Mouse (Mus musculus) hindbrain, embryonic 13.5 days (tissue): ENCODE measurements around the gene Abcc4. TPM values are rescaled to one million over a fixed set of nuclear protein-coding genes. Genes with fewer than 3 reads are reported as not detected.
"Not testable (repeated sequence)": the region's sequence is repeated elsewhere in the genome, so short reads cannot be mapped to it uniquely, and the experiment has no call there.

Source experiments
- ATAC-seq: fragments of 200-750 bp; cut with Nextera tagmentation; 2 replicates; pipeline ENCODE4 v1.8.0; 2017; ENCODE audit warnings: moderate TSS enrichment; ENCODE audit not compliant: low FRiP score
- H3K27ac ChIP-seq: fragments of 300-500 bp; sonication (generic); 2 replicates; pipeline ENCODE4 v1.5.1; 2015; ENCODE audit warnings: inconsistent platforms, mild to moderate bottlenecking, moderate library complexity
- H3K27me3 ChIP-seq: fragments of 300-500 bp; sonication (generic); 2 replicates; pipeline ENCODE4 v1.6.1; 2015; ENCODE audit warnings: mild to moderate bottlenecking, inconsistent platforms
- H3K36me3 ChIP-seq: fragments of 300-500 bp; sonication (generic); 2 replicates; pipeline ENCODE4 v1.6.1; 2015; ENCODE audit warnings: mild to moderate bottlenecking, inconsistent platforms
- H3K4me1 ChIP-seq: fragments of 300-500 bp; sonication (generic); replicated peaks from 2 replicates; pipeline ENCODE4 v1.6.1; 2015; ENCODE audit warnings: inconsistent platforms
- H3K4me2 ChIP-seq: fragments of 300-500 bp; sonication (generic); 2 replicates; pipeline ENCODE4 v1.6.1; 2015; ENCODE audit warnings: inconsistent platforms, mild to moderate bottlenecking, moderate library complexity
- H3K4me3 ChIP-seq: fragments of 300-500 bp; sonication (generic); 2 replicates; pipeline ENCODE4 v1.5.1; 2015; ENCODE audit warnings: mild to moderate bottlenecking, inconsistent platforms
- H3K9ac ChIP-seq: fragments of 300-500 bp; sonication (generic); 2 replicates; pipeline ENCODE4 v1.6.1; 2015; ENCODE audit warnings: mild to moderate bottlenecking, inconsistent platforms
- H3K9me3 ChIP-seq: fragments of 300-500 bp; sonication (generic); 2 replicates; pipeline ENCODE4 v1.6.1; 2016; ENCODE audit warnings: inconsistent platforms
- WGBS: fragments of 180-500 bp; shearing (Covaris S2); methylation state at CpG from one replicate; pipeline ENCODE4 v1.1.7; 2015; 5-methylcytosine and 5-hydroxymethylcytosine counted together
- polyA plus RNA-seq: library from polyadenylated mRNA; unstranded; fragments of >200 nt; fragmentation: Nextera tagmentation; extraction: Ambion mirVana; gene quantifications from 2 replicates; pipeline ENCODE4 v1.2.1, GENCODE M21; 2015

Gene Abcc4
- polyA plus RNA-seq, 1 experiment from 2014 or later, result 2.0 TPM

- no peak for ATAC-seq
- Histone ChIP-seq H3K9ac (no peak overlapping the region), H3K9me3 (no peaks in the 10 kb centered on the region), H3K27ac (no peak overlapping the region), H3K36me3 (no peaks in the 10 kb centered on the region), H3K4me1 (no peaks in the 10 kb centered on the region), H3K4me3 (no peak overlapping the region), H3K4me2 (no peak overlapping the region), H3K27me3 (no peaks in the 10 kb centered on the region)
- 87% methylated on average over 7 of the region's 7 CpGs for WGBS
Observed at GRCm38 (mm10) chr14:118649199-118649894, 56.7 kb downstream of the Abcc4 start.

- not testable (repeated sequence) for H3K27me3 ChIP-seq, H3K36me3 ChIP-seq, H3K27ac ChIP-seq, H3K9ac ChIP-seq, H3K4me3 ChIP-seq, H3K4me2 ChIP-seq, H3K4me1 ChIP-seq, ATAC-seq, H3K9me3 ChIP-seq
- WGBS, result 86% methylated on average over 13 of the region's 13 CpGs
Observed at GRCm38 (mm10) chr14:118642940-118643591, 63.0 kb downstream of the Abcc4 start.

GRCm38 (mm10) chr14:118642140-118642539 is 63.9 kb downstream of the Abcc4 start:
- Histone ChIP-seq H3K9ac (no peak overlapping the region), H3K9me3 (no peaks in the 10 kb centered on the region), H3K27me3 (no peaks in the 10 kb centered on the region), H3K4me2 (no peak overlapping the region), H3K4me3 (no peak overlapping the region), H3K27ac (no peak overlapping the region), H3K36me3 (no peaks in the 10 kb centered on the region), H3K4me1 (no peaks in the 10 kb centered on the region)
- WGBS, result 81% methylated on average over 8 of the region's 8 CpGs
- no peak for ATAC-seq

GRCm38 (mm10) chr14:118638447-118639275 is 67.4 kb downstream of the Abcc4 start:
- WGBS, result 73% methylated on average over 25 of the region's 25 CpGs
- Histone ChIP-seq H3K36me3 (no peaks in the 10 kb centered on the region), H3K4me3 (no peak overlapping the region), H3K9me3 (no peaks in the 10 kb centered on the region), H3K9ac (no peak overlapping the region), H3K27ac (no peak overlapping the region), H3K4me2 (no peak overlapping the region), H3K27me3 (no peaks in the 10 kb centered on the region), H3K4me1 (peaks cover 12% of the 10 kb centered on the region)
- ATAC-seq, result no peak

- ATAC-seq, result peak; percentile 90
- H3K27ac ChIP-seq, result no peak overlapping the region; the same call in 1 of the 2 replicates
- no peak overlapping the region for H3K4me2 ChIP-seq
- no peak overlapping the region for H3K9ac ChIP-seq
- H3K27me3 ChIP-seq, result no peaks in the 10 kb centered on the region
- H3K36me3 ChIP-seq, result no peaks in the 10 kb centered on the region
- no peak overlapping the region for H3K4me3 ChIP-seq
- 57% methylated on average over 15 of the region's 15 CpGs for WGBS
- H3K9me3 ChIP-seq, result no peaks in the 10 kb centered on the region
- peaks cover 12% of the 10 kb centered on the region for H3K4me1 ChIP-seq
Observed at GRCm38 (mm10) chr14:118635493-118636183, 70.4 kb downstream of the Abcc4 start.

- Histone ChIP-seq H3K9me3 (no peaks in the 10 kb centered on the region), H3K36me3 (no peaks in the 10 kb centered on the region), H3K27me3 (no peaks in the 10 kb centered on the region), H3K4me2 (no peak overlapping the region), H3K27ac (no peak overlapping the region), H3K4me3 (no peak overlapping the region), H3K9ac (no peak overlapping the region), H3K4me1 (no peaks in the 10 kb centered on the region)
- 71% methylated on average over 8 of the region's 8 CpGs for WGBS
- ATAC-seq, result no peak
Observed at GRCm38 (mm10) chr14:118629649-118630048, 76.4 kb downstream of the Abcc4 start.

- no peak overlapping the region for H3K4me2 ChIP-seq
- ATAC-seq, result no peak
- H3K9ac ChIP-seq, result no peak overlapping the region
- H3K4me3 ChIP-seq, result no peak overlapping the region
- no peak overlapping the region for H3K27ac ChIP-seq
- no peaks in the 10 kb centered on the region for H3K36me3 ChIP-seq
- H3K9me3 ChIP-seq, result no peaks in the 10 kb centered on the region
- no peaks in the 10 kb centered on the region for H3K27me3 ChIP-seq
- 55% methylated on average over 3 of the region's 3 CpGs for WGBS
- H3K4me1 ChIP-seq, result no peaks in the 10 kb centered on the region
Observed at GRCm38 (mm10) chr14:118621449-118621789, 84.6 kb downstream of the Abcc4 start.

- H3K27me3 ChIP-seq, result no peaks in the 10 kb centered on the region
- H3K4me3 ChIP-seq, result no peak overlapping the region
- H3K4me1 ChIP-seq, result no peaks in the 10 kb centered on the region
- no peaks in the 10 kb centered on the region for H3K36me3 ChIP-seq
- H3K27ac ChIP-seq, result no peak overlapping the region
- no peak overlapping the region for H3K9ac ChIP-seq
- ATAC-seq, result no peak
- H3K9me3 ChIP-seq, result no peaks in the 10 kb centered on the region
- no peak overlapping the region for H3K4me2 ChIP-seq
- 75% methylated on average over 6 of the region's 6 CpGs for WGBS
Observed at GRCm38 (mm10) chr14:118620773-118621448, 85.1 kb downstream of the Abcc4 start.

- H3K4me3 ChIP-seq, result no peak overlapping the region
- no peak overlapping the region for H3K4me2 ChIP-seq
- H3K4me1 ChIP-seq, result no peaks in the 10 kb centered on the region
- H3K9ac ChIP-seq, result no peak overlapping the region
- no peaks in the 10 kb centered on the region for H3K36me3 ChIP-seq
- WGBS, result 73% methylated on average over 12 of the region's 12 CpGs
- no peaks in the 10 kb centered on the region for H3K9me3 ChIP-seq
- no peak overlapping the region for H3K27ac ChIP-seq
- no peaks in the 10 kb centered on the region for H3K27me3 ChIP-seq
- ATAC-seq, result peak; percentile 73
Observed at GRCm38 (mm10) chr14:118616698-118617311, 89.2 kb downstream of the Abcc4 start.

- no peak for ATAC-seq
- H3K27me3 ChIP-seq, result no peaks in the 10 kb centered on the region
Observed at GRCm38 (mm10) chr14:118613734-118614133, 92.3 kb downstream of the Abcc4 start.

GRCm38 (mm10) chr14:118611714-118612113 is 94.3 kb downstream of the Abcc4 start:
- 85% methylated on average over 17 of the region's 17 CpGs for WGBS
- ATAC-seq, result no peak
- Histone ChIP-seq H3K9me3 (no peaks in the 10 kb centered on the region), H3K27ac (no peak overlapping the region), H3K27me3 (no peaks in the 10 kb centered on the region), H3K4me2 (no peak overlapping the region), H3K36me3 (no peaks in the 10 kb centered on the region), H3K4me3 (no peak overlapping the region), H3K4me1 (peaks cover 4% of the 10 kb centered on the region; the same call in 1 of the 2 replicates), H3K9ac (no peak overlapping the region)

More at GRCm38 (mm10) chr14:118613734-118614133, 92.3 kb downstream of the Abcc4 start:
- Histone ChIP-seq H3K27ac (no peak overlapping the region), H3K4me3 (no peak overlapping the region), H3K4me1 (peaks cover 4% of the 10 kb centered on the region; the same call in 1 of the 2 replicates), H3K9me3 (no peaks in the 10 kb centered on the region), H3K4me2 (no peak overlapping the region), H3K9ac (no peak overlapping the region), H3K36me3 (no peaks in the 10 kb centered on the region)
- WGBS, result 80% methylated on average over 9 of the region's 9 CpGs
